Mouse (Mus musculus) liver, adult 2 months (tissue): Measurements from ENCODE around the gene Paqr7.

ENCODE experiments used
- CTCF ChIP-seq: fragments of 200-500 bp; IDR thresholded peaks from 2 replicates; pipeline ENCODE4 v1.5.1; 2011; ENCODE audit warnings: low read depth, low read length, control low read depth
- POLR2A ChIP-seq: fragments of 200-500 bp; IDR thresholded peaks from 2 replicates; pipeline ENCODE4 v1.6.1; 2011; ENCODE audit warnings: low read length, control low read depth; ENCODE audit not compliant: insufficient read depth; ENCODE audit errors: extremely low read depth

GRCm38 (mm10) chr4:134553631-134554030 is 57.1 kb downstream of the Paqr7 start:
- no peak for TF ChIP-seq POLR2A
- TF ChIP-seq CTCF, result no peak
